Mouse (Mus musculus) subcutaneous adipose tissue, adult 2 months (tissue): Measurements from ENCODE around the gene Defb23. TPM values are rescaled to one million over a fixed set of nuclear protein-coding genes. Genes with fewer than 3 reads are reported as not detected.

Experiments
- polyA plus RNA-seq: library from polyadenylated mRNA; depleted of rRNA; stranded (reverse); fragments of >200 nt; gene quantifications from 2 replicates; pipeline ENCODE4 v1.2.3, GENCODE M21; 2012; ENCODE audit warnings: low replicate concordance; rRNA removed

Defb23 gene
- 0.23 TPM in 1 of 2 replicates, not detected in the other for polyA plus RNA-seq

DNA sequence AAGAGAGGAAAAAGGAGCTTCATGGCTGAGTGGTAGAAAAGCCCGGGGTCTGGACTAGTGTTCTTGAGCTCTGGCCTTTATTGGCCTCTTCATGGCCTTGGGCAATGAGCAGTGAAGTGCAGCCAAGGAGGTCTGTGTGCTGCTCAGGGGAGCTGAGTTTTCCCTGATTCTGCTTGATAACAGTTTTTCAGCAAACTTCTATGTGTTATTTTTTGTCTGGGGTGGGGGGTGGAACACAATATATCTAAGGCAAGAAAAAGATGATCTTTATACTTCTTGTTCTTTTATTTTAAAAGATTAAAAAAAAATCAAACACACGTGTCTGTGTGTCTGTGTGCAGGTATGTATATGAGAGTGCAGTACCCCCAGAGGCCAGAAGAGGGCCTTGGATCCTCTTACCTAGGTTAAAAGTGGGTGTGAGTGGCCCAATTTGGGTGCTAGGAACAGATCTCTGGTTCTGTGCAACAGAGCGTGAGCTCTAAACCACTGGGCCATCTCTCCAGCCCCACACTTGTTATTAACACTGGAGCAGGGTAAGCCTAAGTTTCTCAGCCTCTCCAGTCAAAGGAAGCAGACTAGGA lies at the start of gene Defb23:
Defb23 (minus strand) TSS at position 51 of the 581 bp plus-strand sequence.

DNA sequence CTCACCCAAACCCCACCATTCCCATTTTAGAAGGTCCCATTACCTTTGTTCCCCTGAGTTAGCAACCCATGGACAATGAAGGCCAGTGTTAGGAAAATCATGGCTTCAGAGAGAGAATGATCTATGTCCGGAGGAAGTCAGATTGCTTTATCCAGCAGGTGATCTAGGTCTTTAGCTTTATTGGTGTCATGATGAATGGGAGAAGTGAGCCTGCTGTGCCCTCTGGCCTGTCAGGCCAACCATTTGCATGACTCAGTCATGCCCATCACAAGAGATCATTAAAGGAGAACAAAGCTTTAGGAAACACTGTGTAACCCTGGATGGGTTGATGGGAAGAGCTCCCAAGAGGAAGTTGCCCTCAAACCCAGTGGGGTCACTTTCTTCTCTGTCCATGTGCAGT lies 47.2 kb upstream of the Defb23 start, which contains the start of gene Defb26:
Defb26 (minus strand) TSS at position 101 of the 400 bp plus-strand sequence.

GRCm38 (mm10) chr2:152490038-152490437 lies 25.6 kb upstream of the Defb23 start, which contains the start of gene Defb22:
Gene Defb22, minus strand, starts transcription at chr2:152490138.

DNA sequence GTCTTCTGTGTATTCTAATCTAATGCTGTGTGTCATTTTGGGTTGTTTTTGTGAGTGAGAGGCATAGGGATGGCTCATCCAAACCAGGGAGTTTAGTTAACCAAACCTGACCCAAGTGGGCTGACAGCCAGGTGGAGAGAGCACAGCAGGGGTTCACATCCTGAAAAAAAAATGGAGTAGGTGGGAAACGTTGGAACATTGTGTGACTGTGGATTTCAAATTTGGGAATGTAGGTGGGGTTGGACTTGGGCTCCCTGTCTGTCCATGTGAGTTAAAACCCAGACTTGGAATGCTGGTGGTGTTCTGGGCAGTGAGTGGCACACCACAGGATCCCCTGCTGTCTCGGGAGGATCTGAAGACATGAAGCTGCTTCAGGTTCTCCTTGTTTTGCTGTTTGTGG lies 12.3 kb upstream of the Defb23 start, which contains the start of gene Defb20:
Defb20 (plus strand) TSS at position 301 of the 400 bp plus-strand sequence.

DNA sequence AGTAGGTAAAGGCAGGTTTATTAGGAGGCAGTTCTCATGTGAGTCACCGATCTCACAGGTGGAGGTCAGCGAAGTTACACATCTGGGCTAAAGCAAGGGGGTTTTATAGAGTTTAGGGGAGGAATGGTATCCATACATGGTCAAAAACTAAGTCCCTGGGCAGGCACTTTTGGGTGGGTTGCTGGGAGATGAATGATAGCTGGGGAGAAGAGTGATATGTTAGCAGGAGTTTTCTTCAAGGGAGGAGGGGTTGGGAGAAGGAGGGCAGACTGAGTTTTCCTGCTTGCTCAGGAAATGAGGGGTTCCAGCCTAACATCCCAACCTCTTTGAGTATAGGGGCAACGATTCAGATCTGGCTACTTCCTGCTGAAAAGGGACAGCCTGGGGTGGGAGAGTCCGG lies 49.1 kb downstream of the Defb23 start, which contains the start of gene 6820408C15Rik:
6820408C15Rik (plus strand) TSS at position 301 of the 400 bp plus-strand sequence.

DNA sequence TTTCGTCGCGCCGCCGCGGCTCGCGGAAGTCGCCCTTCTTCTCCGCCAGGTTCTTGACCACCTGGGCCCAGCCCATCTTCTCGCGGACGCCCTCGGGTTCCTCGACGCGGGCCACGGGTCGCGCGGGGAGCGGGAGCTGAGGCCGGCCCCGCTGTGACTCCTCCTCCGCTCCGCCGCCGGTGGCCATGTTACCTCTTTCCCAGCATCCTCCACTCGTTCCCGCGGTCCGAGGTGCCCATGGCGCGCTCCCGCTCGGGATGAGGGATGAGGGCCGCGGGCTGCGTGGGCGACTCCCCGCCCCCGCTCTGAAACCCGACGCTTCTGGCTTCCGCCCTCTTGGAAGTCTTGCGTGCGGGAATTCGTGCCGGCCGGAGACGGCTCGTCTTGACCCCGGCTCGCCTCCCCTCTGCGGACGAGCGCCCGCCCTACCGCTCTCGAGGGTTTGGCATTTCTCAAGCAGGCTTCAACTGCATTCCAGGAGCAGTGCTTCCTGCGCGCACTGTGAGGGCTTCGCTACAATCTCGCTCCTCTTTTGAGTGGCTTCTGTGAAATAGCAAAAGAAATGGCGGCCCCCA lies 49.7 kb downstream of the Defb23 start, which contains the start of gene Zcchc3:
Zcchc3 (minus strand) TSS at position 437 of the 575 bp plus-strand sequence.

Other genes starting within 250 kb of the Defb23 start
- gene Csnk2a1, start 237.8 kb downstream of the Defb23 start, polyA plus RNA-seq = 32.1 and 36.9 TPM in 2 replicates
- 103 and 134 TPM in 2 replicates for gene Tbc1d20, start 170.8 kb downstream of the Defb23 start, polyA plus RNA-seq
- gene Rbck1, start 132.0 kb downstream of the Defb23 start, polyA plus RNA-seq = 203 and 297 TPM in 2 replicates
- gene Trib3, start 120.6 kb downstream of the Defb23 start, polyA plus RNA-seq = 2.8 and 9.4 TPM in 2 replicates
- gene Nrsn2, start 88.0 kb downstream of the Defb23 start, polyA plus RNA-seq = not detected in 2 replicates
- gene Sox12, start 66.6 kb downstream of the Defb23 start, polyA plus RNA-seq = 2.9 and 26.5 TPM in 2 replicates
- 2.1 and 12.6 TPM in 2 replicates for gene Zcchc3, start 49.6 kb downstream of the Defb23 start, polyA plus RNA-seq
- 0.32 TPM in 1 of 2 replicates, not detected in the other for gene 6820408C15Rik, start 49.0 kb downstream of the Defb23 start, polyA plus RNA-seq
- gene Defb20, start 12.4 kb upstream of the Defb23 start, polyA plus RNA-seq = 1.2 and 3.0 TPM in 2 replicates
- 0.71 TPM in 1 of 2 replicates, not detected in the other for gene Defb22, start 25.5 kb upstream of the Defb23 start, polyA plus RNA-seq
- 0.27 TPM in 1 of 2 replicates, not detected in the other for gene Defb26, start 47.1 kb upstream of the Defb23 start, polyA plus RNA-seq
- 1.2 TPM in 1 of 2 replicates, not detected in the other for gene Defb28, start 53.6 kb upstream of the Defb23 start, polyA plus RNA-seq
- not detected in 2 replicates for gene Defb29, start 75.5 kb upstream of the Defb23 start, polyA plus RNA-seq
- not detected in 2 replicates for gene Gm17416, start 104.7 kb upstream of the Defb23 start, polyA plus RNA-seq
- gene Defb21, start 108.1 kb upstream of the Defb23 start, polyA plus RNA-seq = 0.46 TPM in 1 of 2 replicates, not detected in the other
- gene Defb19, start 115.7 kb upstream of the Defb23 start, polyA plus RNA-seq = not detected in 2 replicates
- not detected in 2 replicates for gene Defb45, start 134.8 kb upstream of the Defb23 start, polyA plus RNA-seq
- gene Defb36, start 139.7 kb upstream of the Defb23 start, polyA plus RNA-seq = not detected in 2 replicates
- gene Defb25, start 158.4 kb upstream of the Defb23 start, polyA plus RNA-seq = 5.3 TPM in 1 of 2 replicates, not detected in the other
- gene Rem1, start 162.3 kb upstream of the Defb23 start, polyA plus RNA-seq = 13.6 and 24.9 TPM in 2 replicates
- 138 and 143 TPM in 2 replicates for gene H13, start 204.8 kb upstream of the Defb23 start, polyA plus RNA-seq
- gene Mcts2, start 222.4 kb upstream of the Defb23 start, polyA plus RNA-seq = 7.2 and 10.9 TPM in 2 replicates